Mouse (Mus musculus) bone marrow, adult 2 months (tissue): ENCODE results near the gene Nme9.

ENCODE experiments used
- CTCF ChIP-seq: fragments of 200-500 bp; IDR thresholded peaks from 2 replicates; pipeline ENCODE4 v1.5.1; 2011; ENCODE audit warnings: low read length, control low read depth; ENCODE audit not compliant: control insufficient read depth, insufficient read depth
- POLR2A ChIP-seq: fragments of 200-500 bp; IDR thresholded peaks from 2 replicates; pipeline ENCODE4 v1.6.1; 2011; ENCODE audit warnings: low read depth, mild to moderate bottlenecking, control low read depth, low read length, borderline replicate concordance; ENCODE audit not compliant: control insufficient read depth

- TF ChIP-seq POLR2A (no peak), CTCF (no peak)
These were observed 39.5 kb upstream of the Nme9 start for GRCm38 (mm10) chr9:99411785-99412184.
